Mouse (Mus musculus): Measurements from ENCODE around the gene Dcaf10. TPM values are rescaled to one million over a fixed set of nuclear protein-coding genes. Genes with fewer than 3 reads are reported as not detected.
A peak's percentile ranks its signal among the peaks of the same experiment; 100 is the strongest.

The Dcaf10 gene
- 18.0 and 23.5 TPM in 2 replicates for total RNA-seq (2014; fragmentation: Nextera tagmentation)
- total RNA-seq (2017) = 13.6 and 13.8 TPM in 2 replicates
- polyA plus RNA-seq (2012) = 28.8 and 38.6 TPM in 2 replicates

- peak; percentile 61 for ATAC-seq (ENCODE audit: extremely low read depth, insufficient number of reproducible peaks, low FRiP score, poor library complexity, severe bottlenecking)
- Histone ChIP-seq H3K9me3 (replicated peaks) (no peaks in the 10 kb centered on the region), H3K27me3 (ENCODE audit: insufficient read depth, low read length) (peaks cover 10% of the 10 kb centered on the region)
Measured at GRCm38 (mm10) chr4:45341669-45342249, at the start of gene Dcaf10. Gene Dcaf10, plus strand, starts transcription at chr4:45342101.

GRCm38 (mm10) chr4:45296662-45297564 lies 45.0 kb upstream of the Dcaf10 start, which contains the start of gene Trmt10b:
Gene Trmt10b, plus strand, starts transcription at chr4:45297127.
- H3K4me3 ChIP-seq (ENCODE audit: low read depth, low read length) = peak within 1 kb of the TSS; percentile 77
- peak; percentile 88 for ATAC-seq (ENCODE audit: extremely low read depth, insufficient number of reproducible peaks, low FRiP score, poor library complexity, severe bottlenecking)

More at GRCm38 (mm10) chr4:45341669-45342249, at the start of gene Dcaf10:
- Histone ChIP-seq H3K4me3 (ENCODE audit: low read depth, low read length) (peak within 1 kb of the TSS; percentile 92), H3K4me1 (ENCODE audit: insufficient read depth, low read depth, low read length) (peaks cover 20% of the 10 kb centered on the region), H3K36me3 (replicated peaks) (peaks cover 19% of the 10 kb centered on the region)
- peak; percentile 90 for DNase-seq (ENCODE audit: low spot score)
- no peak for TF ChIP-seq CTCF (IDR thresholded peaks at IDR 0.05; ENCODE audit: low read depth, low read length)
- TF ChIP-seq GATA1 (IDR thresholded peaks at IDR 0.05; ENCODE audit: borderline replicate concordance, low read length) = no peak

GRCm38 (mm10) chr4:45305536-45305935 lies 36.4 kb upstream of the Dcaf10 start:
- Histone ChIP-seq H3K4me3 (ENCODE audit: low read depth, low read length) (no peak overlapping the region), H3K27me3 (ENCODE audit: insufficient read depth, low read length) (no peaks in the 10 kb centered on the region), H3K36me3 (replicated peaks) (peaks cover 82% of the 10 kb centered on the region), H3K4me1 (ENCODE audit: insufficient read depth, low read depth, low read length) (peaks cover 4% of the 10 kb centered on the region; the same call in 1 of the 2 replicates), H3K9me3 (replicated peaks) (no peaks in the 10 kb centered on the region)
- DNase-seq (ENCODE audit: low spot score) (no peak), ATAC-seq (ENCODE audit: extremely low read depth, insufficient number of reproducible peaks, low FRiP score, poor library complexity, severe bottlenecking) (no peak)
- no peak for TF ChIP-seq TAL1 (conservative IDR thresholded peaks at IDR 0.05; ENCODE audit: low read depth, low read length)
- TF ChIP-seq GATA1 (IDR thresholded peaks at IDR 0.05; ENCODE audit: borderline replicate concordance, low read length) = no peak
- no peak for TF ChIP-seq CTCF (IDR thresholded peaks at IDR 0.05; ENCODE audit: low read depth, low read length)
- TF ChIP-seq GATA2 (IDR thresholded peaks at IDR 0.05; ENCODE audit: borderline replicate concordance, low read depth, low read length) = no peak
- TF ChIP-seq POLR2AphosphoS5 (IDR thresholded peaks at IDR 0.05; ENCODE audit: insufficient replicate concordance, low read depth, low read length) = no peak

More at GRCm38 (mm10) chr4:45296662-45297564, 45.0 kb upstream of the Dcaf10 start, which contains the start of gene Trmt10b:
- peaks cover 12% of the 10 kb centered on the region for H3K4me1 ChIP-seq (ENCODE audit: insufficient read depth, low read depth, low read length)
- H3K36me3 ChIP-seq (replicated peaks) = peaks cover 24% of the 10 kb centered on the region
- H3K9me3 ChIP-seq (replicated peaks) = no peaks in the 10 kb centered on the region
- TF ChIP-seq GATA2 (IDR thresholded peaks at IDR 0.05; ENCODE audit: borderline replicate concordance, low read depth, low read length) (no peak), TAL1 (conservative IDR thresholded peaks at IDR 0.05; ENCODE audit: low read depth, low read length) (no peak), GATA1 (IDR thresholded peaks at IDR 0.05; ENCODE audit: borderline replicate concordance, low read length) (no peak), CTCF (IDR thresholded peaks at IDR 0.05; ENCODE audit: low read depth, low read length) (no peak), POLR2AphosphoS5 (IDR thresholded peaks at IDR 0.05; ENCODE audit: insufficient replicate concordance, low read depth, low read length) (no peak)
- no peaks in the 10 kb centered on the region for H3K27me3 ChIP-seq (ENCODE audit: insufficient read depth, low read length)
- peak; percentile 74 for DNase-seq (ENCODE audit: low spot score)

- DNase-seq (ENCODE audit: low spot score) (no peak), ATAC-seq (ENCODE audit: extremely low read depth, insufficient number of reproducible peaks, low FRiP score, poor library complexity, severe bottlenecking) (no peak)
- Histone ChIP-seq H3K36me3 (replicated peaks) (peaks cover 77% of the 10 kb centered on the region), H3K4me1 (ENCODE audit: insufficient read depth, low read depth, low read length) (peaks cover 4% of the 10 kb centered on the region; the same call in 1 of the 2 replicates), H3K9me3 (replicated peaks) (no peaks in the 10 kb centered on the region), H3K27me3 (ENCODE audit: insufficient read depth, low read length) (no peaks in the 10 kb centered on the region), H3K4me3 (ENCODE audit: low read depth, low read length) (no peak overlapping the region)
- no peak for TF ChIP-seq POLR2AphosphoS5 (IDR thresholded peaks at IDR 0.05; ENCODE audit: insufficient replicate concordance, low read depth, low read length)
- TF ChIP-seq GATA1 (IDR thresholded peaks at IDR 0.05; ENCODE audit: borderline replicate concordance, low read length) = no peak
- TF ChIP-seq GATA2 (IDR thresholded peaks at IDR 0.05; ENCODE audit: borderline replicate concordance, low read depth, low read length) = no peak
- no peak for TF ChIP-seq TAL1 (conservative IDR thresholded peaks at IDR 0.05; ENCODE audit: low read depth, low read length)
- no peak for TF ChIP-seq CTCF (IDR thresholded peaks at IDR 0.05; ENCODE audit: low read depth, low read length)
Measured at GRCm38 (mm10) chr4:45308046-45308445, 33.9 kb upstream of the Dcaf10 start.

GRCm38 (mm10) chr4:45308606-45309005 lies 33.3 kb upstream of the Dcaf10 start:
- Histone ChIP-seq H3K36me3 (replicated peaks) (peaks cover 74% of the 10 kb centered on the region), H3K4me3 (ENCODE audit: low read depth, low read length) (no peak overlapping the region), H3K27me3 (ENCODE audit: insufficient read depth, low read length) (no peaks in the 10 kb centered on the region), H3K9me3 (replicated peaks) (no peaks in the 10 kb centered on the region), H3K4me1 (ENCODE audit: insufficient read depth, low read depth, low read length) (peaks cover 4% of the 10 kb centered on the region; the same call in 1 of the 2 replicates)
- TF ChIP-seq GATA2 (IDR thresholded peaks at IDR 0.05; ENCODE audit: borderline replicate concordance, low read depth, low read length) = no peak
- DNase-seq (ENCODE audit: low spot score) (no peak), ATAC-seq (ENCODE audit: extremely low read depth, insufficient number of reproducible peaks, low FRiP score, poor library complexity, severe bottlenecking) (no peak)

GRCm38 (mm10) chr4:45311056-45311455 lies 30.8 kb upstream of the Dcaf10 start:
- DNase-seq (ENCODE audit: low spot score) (no peak), ATAC-seq (ENCODE audit: extremely low read depth, insufficient number of reproducible peaks, low FRiP score, poor library complexity, severe bottlenecking) (no peak)
- Histone ChIP-seq H3K4me1 (ENCODE audit: insufficient read depth, low read depth, low read length) (peaks cover 4% of the 10 kb centered on the region; the same call in 1 of the 2 replicates), H3K36me3 (replicated peaks) (peaks cover 76% of the 10 kb centered on the region), H3K4me3 (ENCODE audit: low read depth, low read length) (no peak overlapping the region), H3K9me3 (replicated peaks) (no peaks in the 10 kb centered on the region), H3K27me3 (ENCODE audit: insufficient read depth, low read length) (no peaks in the 10 kb centered on the region)
- TF ChIP-seq POLR2AphosphoS5 (IDR thresholded peaks at IDR 0.05; ENCODE audit: insufficient replicate concordance, low read depth, low read length) (no peak), TAL1 (conservative IDR thresholded peaks at IDR 0.05; ENCODE audit: low read depth, low read length) (no peak)

Data from G1E (cell line).